Mouse (Mus musculus) layer of hippocampus, adult 8-10 months (tissue): ENCODE results near the gene Gucd1. TPM values are rescaled to one million over a fixed set of nuclear protein-coding genes. Genes with fewer than 3 reads are reported as not detected.
"Not testable (repeated sequence)": the region's sequence is repeated elsewhere in the genome, so short reads cannot be mapped to it uniquely, and the experiment has no call there.

Source experiments
- DNase-seq, 2 experiments: peaks; one replicate each; pipeline ENCODE4 v3.0.0; 2022; ENCODE audit warnings: low spot score in 2 of 2
- total RNA-seq, 4 experiments: library from RNA; stranded (reverse); gene quantifications; 2 replicates each; pipeline ENCODE4 v1.2.4; 2022

The Gucd1 gene
- total RNA-seq: 10 to 100 TPM; 14.0 to 17.3 (median 14.4) TPM

GRCm38 (mm10) chr10:75517758-75518143 lies at the start of gene Gucd1:
Gucd1 (minus strand) TSS chr10:75517972.
- peak; percentile 96 to 97 for DNase-seq

GRCm38 (mm10) chr10:75566765-75567164 lies 49.0 kb upstream of the Gucd1 start:
- not testable (repeated sequence) for DNase-seq

- no peak for DNase-seq
Observed at GRCm38 (mm10) chr10:75566321-75566720, 48.5 kb upstream of the Gucd1 start.

GRCm38 (mm10) chr10:75565906-75566305 lies 48.1 kb upstream of the Gucd1 start:
- no peak for DNase-seq

- DNase-seq: no peak
Observed at GRCm38 (mm10) chr10:75565436-75565835, 47.7 kb upstream of the Gucd1 start.

- no peak for DNase-seq
Observed at GRCm38 (mm10) chr10:75564687-75565265, 47.0 kb upstream of the Gucd1 start.

- DNase-seq: no peak
Observed at GRCm38 (mm10) chr10:75562596-75562995, 44.8 kb upstream of the Gucd1 start.

GRCm38 (mm10) chr10:75561071-75561654 lies 43.4 kb upstream of the Gucd1 start, which contains the start of gene Ggt1:
Ggt1 (plus strand) TSS chr10:75561604.
- no peak for DNase-seq

GRCm38 (mm10) chr10:75560549-75560899 lies 42.8 kb upstream of the Gucd1 start:
- no peak for DNase-seq

- DNase-seq: peak in 1 of 2 experiments; percentile 20
Observed at GRCm38 (mm10) chr10:75559676-75560548, 42.1 kb upstream of the Gucd1 start, which contains the start of gene Lrrc75b. Lrrc75b (minus strand) TSS chr10:75560330.

- DNase-seq: no peak
Observed at GRCm38 (mm10) chr10:75559041-75559675, 41.4 kb upstream of the Gucd1 start.

GRCm38 (mm10) chr10:75558515-75558914 lies 40.7 kb upstream of the Gucd1 start:
- DNase-seq: peak in 1 of 2 experiments; percentile 24

GRCm38 (mm10) chr10:75556026-75556425 lies 38.3 kb upstream of the Gucd1 start:
- DNase-seq: peak; percentile 83 to 90

GRCm38 (mm10) chr10:75555557-75555956 lies 37.8 kb upstream of the Gucd1 start:
- DNase-seq: no peak

- no peak for DNase-seq
Observed at GRCm38 (mm10) chr10:75554090-75554489, 36.3 kb upstream of the Gucd1 start.

- DNase-seq: no peak
Observed at GRCm38 (mm10) chr10:75552701-75553450, 35.1 kb upstream of the Gucd1 start.

GRCm38 (mm10) chr10:75552106-75552505 lies 34.3 kb upstream of the Gucd1 start:
- DNase-seq: no peak

- no peak for DNase-seq
Observed at GRCm38 (mm10) chr10:75551175-75551574, 33.4 kb upstream of the Gucd1 start.

- no peak for DNase-seq
Observed at GRCm38 (mm10) chr10:75549886-75550285, 32.1 kb upstream of the Gucd1 start.

GRCm38 (mm10) chr10:75548486-75548885 lies 30.7 kb upstream of the Gucd1 start:
- DNase-seq: no peak

GRCm38 (mm10) chr10:75547901-75548300 lies 30.1 kb upstream of the Gucd1 start:
- DNase-seq: no peak
